Mouse (Mus musculus): ENCODE results near the gene Adamts4.

The Adamts4 gene

GRCm38 (mm10) chr1:171223168-171223567, 27.1 kb upstream of the Adamts4 start:
- TF ChIP-seq GATA4 (IDR thresholded peaks at IDR 0.05; ENCODE audit: insufficient replicate concordance, low read length): no peak

- peak; percentile 98 for TF ChIP-seq GATA4 (IDR thresholded peaks at IDR 0.05; ENCODE audit: insufficient replicate concordance, low read length)
Observed at GRCm38 (mm10) chr1:171223796-171224195, 26.4 kb upstream of the Adamts4 start.

DNA sequence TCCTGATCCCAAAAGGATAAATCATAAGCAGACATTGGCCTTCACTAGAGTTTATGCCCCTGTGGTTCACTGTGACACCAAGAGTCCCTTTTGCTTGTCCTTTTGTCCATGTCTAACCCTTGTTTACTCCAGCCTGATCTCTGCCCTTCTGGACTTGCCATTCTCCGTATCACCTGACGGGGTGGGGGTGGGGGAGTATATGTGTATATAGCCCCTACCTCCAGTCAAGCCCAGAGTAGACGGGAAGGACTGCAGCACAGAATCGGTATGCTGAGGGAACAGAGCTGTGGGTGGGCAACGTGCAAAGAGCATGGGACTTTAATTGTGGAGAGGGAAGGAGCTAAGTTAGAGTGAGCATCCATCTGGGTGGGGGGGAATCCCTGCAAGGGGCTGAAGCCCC, 25.4 kb upstream of the Adamts4 start, which contains the start of gene Apoa2:
TSS of gene Apoa2 (plus strand) at position 198 of the 400 bp plus-strand sequence.
- no peak for TF ChIP-seq GATA4 (IDR thresholded peaks at IDR 0.05; ENCODE audit: insufficient replicate concordance, low read length)

GRCm38 (mm10) chr1:171226780-171227179, 23.4 kb upstream of the Adamts4 start:
- no peak for TF ChIP-seq GATA4 (IDR thresholded peaks at IDR 0.05; ENCODE audit: insufficient replicate concordance, low read length)

DNA sequence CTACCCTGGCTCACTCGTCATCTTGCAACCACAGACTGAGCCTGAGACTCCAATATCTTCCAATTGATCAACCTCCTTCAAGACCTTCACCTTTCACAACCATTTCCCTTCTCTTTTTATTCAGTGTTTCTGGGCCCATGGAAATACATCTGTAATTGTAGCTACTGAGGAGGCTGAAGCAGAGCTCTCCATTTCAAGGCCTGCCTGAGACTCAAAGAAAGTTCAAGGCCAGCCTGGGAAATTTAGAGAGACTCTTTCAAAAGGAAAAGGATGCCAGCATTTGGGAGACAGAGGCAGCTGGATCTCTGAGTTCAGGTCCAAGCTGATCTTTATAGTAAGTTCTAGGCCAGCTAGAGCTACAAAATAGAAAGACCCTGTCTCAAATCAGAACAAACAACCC, 22.3 kb upstream of the Adamts4 start:
- no peak for TF ChIP-seq GATA4 (IDR thresholded peaks at IDR 0.05; ENCODE audit: insufficient replicate concordance, low read length)

DNA sequence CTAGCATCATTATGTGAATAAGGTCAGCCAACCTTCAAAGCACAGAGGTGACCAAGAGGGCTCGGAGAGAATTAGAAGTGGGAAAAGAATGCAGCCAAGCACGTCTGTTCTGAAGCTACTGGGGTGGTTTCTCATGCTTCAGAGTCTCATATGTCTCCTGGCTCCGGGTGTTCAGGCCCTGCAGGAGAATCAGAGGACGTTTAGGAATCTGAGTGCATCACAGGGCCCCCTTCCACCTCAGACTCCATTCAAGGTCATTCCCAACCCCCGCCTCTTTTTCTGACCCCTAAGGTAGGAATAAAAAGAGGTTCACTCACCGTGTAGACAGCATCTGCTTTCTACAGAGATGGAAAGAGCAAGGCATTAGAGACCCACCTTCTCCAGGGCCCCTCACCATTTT, 20.5 kb upstream of the Adamts4 start:
- TF ChIP-seq GATA4 (IDR thresholded peaks at IDR 0.05; ENCODE audit: insufficient replicate concordance, low read length): no peak

DNA sequence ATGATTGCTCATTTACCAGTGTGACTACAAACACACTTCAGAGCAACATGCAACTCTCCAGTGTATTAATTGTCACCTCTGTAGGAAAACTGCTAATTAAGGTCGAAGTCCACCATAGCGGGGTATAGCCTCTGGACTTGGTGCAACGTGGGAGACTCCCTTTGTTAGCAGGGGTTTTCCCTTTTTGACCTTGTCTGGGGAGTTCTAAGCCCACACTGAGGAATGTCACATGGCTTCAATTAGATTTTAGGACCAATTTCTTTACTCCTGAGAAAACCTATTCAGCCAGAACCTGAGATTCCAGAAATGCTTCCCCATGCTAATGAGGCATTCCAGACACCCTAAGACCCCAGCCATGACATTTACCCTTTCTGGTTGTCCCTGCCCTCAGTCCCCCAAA, 20.0 kb upstream of the Adamts4 start:
- TF ChIP-seq GATA4 (IDR thresholded peaks at IDR 0.05; ENCODE audit: insufficient replicate concordance, low read length): no peak

- no peak for TF ChIP-seq GATA4 (IDR thresholded peaks at IDR 0.05; ENCODE audit: insufficient replicate concordance, low read length)
Observed at GRCm38 (mm10) chr1:171231844-171232243, 18.4 kb upstream of the Adamts4 start.

- TF ChIP-seq GATA4 (IDR thresholded peaks at IDR 0.05; ENCODE audit: insufficient replicate concordance, low read length): no peak
Observed at GRCm38 (mm10) chr1:171232348-171232747, 17.9 kb upstream of the Adamts4 start.

DNA sequence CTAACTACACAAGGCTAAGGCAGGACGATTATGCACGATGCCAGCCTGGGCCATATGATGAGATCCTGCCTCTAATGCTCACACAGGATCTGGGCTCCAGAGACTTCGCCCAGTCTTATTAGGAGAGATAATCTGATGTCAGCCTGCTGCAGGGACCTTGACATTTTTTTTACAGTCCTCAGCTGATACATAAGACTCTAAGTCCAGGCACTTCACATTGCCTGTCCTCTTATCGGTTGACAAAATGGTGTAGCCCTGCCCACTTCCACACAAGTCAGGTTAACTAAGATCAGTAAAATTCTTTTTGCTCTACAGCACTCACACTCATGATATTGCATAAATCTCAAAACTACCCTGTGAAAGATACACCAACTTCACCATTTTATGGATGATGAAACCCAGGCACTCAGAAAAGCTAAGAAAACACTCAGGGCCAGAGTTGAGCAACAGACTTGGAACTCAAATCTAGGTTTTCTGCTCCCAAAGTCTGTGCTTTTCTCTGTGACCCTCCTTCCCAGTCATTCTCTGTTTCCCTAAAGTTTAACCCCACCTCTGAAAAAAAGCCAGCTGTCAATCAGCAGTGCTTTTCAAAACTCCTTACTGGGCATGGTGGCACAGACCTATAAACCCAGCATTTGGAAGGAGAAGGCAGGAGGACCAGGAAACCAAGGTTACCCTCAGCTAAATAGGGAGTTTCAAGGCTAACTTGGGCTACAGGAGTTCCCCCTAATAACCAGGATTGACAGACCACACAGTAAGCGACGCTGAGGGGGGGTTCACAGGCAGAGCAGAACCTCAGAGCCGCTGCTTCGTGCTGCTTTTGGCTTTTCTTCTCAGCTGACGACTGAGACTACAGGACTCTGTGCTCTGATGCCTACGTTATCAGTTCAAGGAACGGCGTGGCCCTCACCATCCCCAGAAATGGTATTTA, 17.2 kb upstream of the Adamts4 start:
- TF ChIP-seq GATA4 (IDR thresholded peaks at IDR 0.05; ENCODE audit: insufficient replicate concordance, low read length): no peak

GRCm38 (mm10) chr1:171234126-171234525, 16.1 kb upstream of the Adamts4 start, which contains the start of gene Fcer1g:
Gene Fcer1g, minus strand, starts transcription at chr1:171234365.
- TF ChIP-seq GATA4 (IDR thresholded peaks at IDR 0.05; ENCODE audit: insufficient replicate concordance, low read length): no peak

DNA sequence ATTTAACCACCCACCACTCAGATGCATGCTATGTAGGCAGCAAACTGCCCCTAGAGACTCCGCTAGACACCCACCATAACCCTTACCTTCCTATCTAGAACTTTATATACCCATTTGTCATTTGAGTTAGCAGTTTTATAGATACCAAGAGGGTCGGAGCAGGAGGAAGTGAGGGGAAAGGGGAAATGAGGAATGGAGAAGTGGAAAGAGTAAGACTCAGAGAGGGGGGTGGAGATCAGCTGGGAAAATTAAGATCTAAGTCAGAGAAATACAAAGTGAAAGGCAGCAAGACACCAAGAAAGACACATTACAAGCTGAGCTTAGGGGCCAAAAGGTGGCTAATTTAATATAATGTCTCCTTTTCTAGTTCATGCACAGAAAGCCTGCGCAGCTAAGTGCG, 15.7 kb upstream of the Adamts4 start:
- no peak for TF ChIP-seq GATA4 (IDR thresholded peaks at IDR 0.05; ENCODE audit: insufficient replicate concordance, low read length)

DNA sequence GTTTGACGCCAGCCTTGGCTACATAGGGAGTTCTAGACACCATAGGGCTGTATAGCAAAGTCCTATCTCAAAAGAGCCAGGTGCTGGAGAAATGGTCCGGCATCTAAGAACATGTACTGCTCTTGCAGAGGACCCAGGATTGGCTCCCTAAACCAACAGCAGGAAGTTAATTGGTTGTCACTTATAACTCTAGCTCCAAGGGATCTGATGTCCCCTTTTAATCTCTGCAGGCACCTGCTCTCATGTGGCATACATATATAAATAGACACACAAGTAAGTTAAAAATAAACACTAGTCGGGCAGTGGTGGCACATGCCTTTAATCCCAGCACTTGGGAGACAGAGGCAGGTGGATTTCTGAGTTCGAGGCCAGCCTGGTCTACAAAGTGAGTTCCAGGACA, 14.4 kb upstream of the Adamts4 start:
- no peak for TF ChIP-seq GATA4 (IDR thresholded peaks at IDR 0.05; ENCODE audit: insufficient replicate concordance, low read length)

GRCm38 (mm10) chr1:171237438-171237837, 12.8 kb upstream of the Adamts4 start:
- TF ChIP-seq GATA4 (IDR thresholded peaks at IDR 0.05; ENCODE audit: insufficient replicate concordance, low read length): no peak

DNA sequence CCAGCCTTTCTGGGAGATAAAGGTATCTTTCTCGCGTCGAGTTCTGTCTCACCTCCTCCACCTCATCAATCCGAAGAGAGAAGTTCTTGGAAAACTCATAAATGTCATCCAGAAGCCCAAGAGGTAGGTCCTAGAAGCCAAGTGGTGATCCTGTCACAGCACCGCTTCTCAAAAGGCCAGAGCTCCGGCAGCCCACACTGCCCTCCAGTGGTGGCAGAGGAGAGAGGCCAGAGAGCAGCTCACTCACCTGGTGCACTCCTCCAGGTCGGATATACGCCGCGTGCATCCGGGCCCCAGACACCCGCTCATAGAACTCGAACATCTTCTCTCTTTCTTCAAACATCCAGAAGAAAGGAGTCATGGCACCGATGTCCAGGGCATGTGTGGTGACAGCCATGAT, 11.8 kb upstream of the Adamts4 start:
- no peak for TF ChIP-seq GATA4 (IDR thresholded peaks at IDR 0.05; ENCODE audit: insufficient replicate concordance, low read length)

DNA sequence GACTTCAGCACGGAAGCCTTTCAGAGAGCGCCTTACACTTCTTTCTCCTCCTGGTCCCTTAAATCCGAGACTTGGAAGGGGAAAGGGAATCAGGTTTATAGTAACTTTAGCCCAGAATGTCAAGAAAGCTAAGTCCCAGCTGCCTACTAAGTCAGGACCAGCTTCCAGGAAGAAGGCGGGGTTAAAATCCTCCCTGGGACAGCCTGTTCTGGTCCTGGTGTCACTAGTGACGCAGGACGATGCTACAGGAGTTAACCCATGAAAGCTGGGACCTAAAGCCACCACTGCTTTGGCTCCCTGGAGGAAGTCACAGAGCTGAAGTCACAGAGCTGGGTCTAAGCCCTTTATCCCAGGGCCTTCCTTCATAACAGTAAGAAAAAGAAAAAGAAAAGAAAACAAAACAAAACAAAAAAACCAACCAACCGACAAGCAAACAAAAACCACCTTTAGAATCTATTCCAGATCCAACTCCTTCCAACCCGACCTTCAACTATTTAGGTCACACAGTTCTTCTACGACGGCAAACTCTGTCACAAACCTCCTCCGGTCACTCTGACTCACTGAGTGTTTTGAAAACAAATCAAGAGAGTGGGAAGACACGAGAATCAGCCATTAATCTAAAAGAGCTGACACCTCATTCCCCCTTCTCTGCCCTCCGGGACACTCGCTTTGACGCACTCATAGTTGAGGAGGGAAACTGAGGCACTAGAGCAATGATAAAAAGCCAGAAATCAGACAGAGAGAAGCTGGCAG, 10.1 kb upstream of the Adamts4 start:
- TF ChIP-seq GATA4 (IDR thresholded peaks at IDR 0.05; ENCODE audit: insufficient replicate concordance, low read length): no peak

Measured in liver, adult (tissue).